In the genomic region with DNA sequence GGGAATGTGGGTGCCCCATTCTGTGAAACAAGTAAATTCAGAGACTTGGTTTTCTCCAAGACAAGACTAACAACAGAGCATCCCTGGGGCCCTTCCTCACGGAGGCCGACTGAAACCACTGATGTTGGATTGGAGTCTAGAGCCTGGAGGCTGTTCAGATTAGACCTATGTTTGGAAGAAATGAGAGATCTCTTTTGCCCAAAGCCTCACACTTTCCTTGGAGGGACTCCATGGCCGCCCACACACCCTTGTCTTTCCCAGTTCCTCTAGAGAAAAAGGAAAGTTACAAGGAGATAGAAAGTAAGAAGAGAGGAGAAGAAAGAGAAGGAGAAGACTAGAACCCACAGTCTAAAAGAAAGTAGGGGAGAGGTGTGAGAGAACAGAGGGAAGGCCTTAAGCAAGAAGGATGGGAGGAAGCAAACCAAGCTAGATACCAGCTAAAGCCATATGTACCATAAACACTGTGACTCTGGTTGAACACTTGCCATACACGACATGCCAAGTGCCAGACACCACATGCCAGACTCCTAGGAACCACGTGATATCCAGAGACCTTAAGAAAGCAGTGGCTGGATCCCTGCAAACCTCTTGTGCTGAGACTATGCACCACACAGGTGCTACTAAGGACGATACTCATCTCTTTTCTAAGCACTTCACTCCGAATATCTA, we compare ENCODE assay signal across 10 mouse cellular contexts.
A peak's percentile ranks its signal among the peaks of the same experiment; 100 is the strongest.
DNase-seq lines count a peak whose midpoint lies in the region; ATAC-seq and TF ChIP-seq lines count a peak whose summit lies in the region.
"Had no signal": no experiment of that assay in that cellular context is flagged by ENCODE, and none has a peak within 500 bp of the region (broad histone marks: within the 10 kb centered on the region; RNA-seq: fewer than 3 reads in every experiment).

No protein-coding gene starts in this region.

- no peaks in the 10 kb centered on the region for H3K9me3 ChIP-seq in midbrain, embryonic 16.5 days (replicated peaks; ENCODE audit: control insufficient read depth, low read length, poor library complexity, severe bottlenecking)
- H3K9me3 ChIP-seq in midbrain, postnatal 0 days (ENCODE audit: low read length): no peaks in the 10 kb centered on the region
- no peaks in the 10 kb centered on the region for H3K9me3 ChIP-seq in heart, embryonic 14.5 days (ENCODE audit: control insufficient read depth, low read length)

- no peak overlapping the region for H3K4me3 ChIP-seq in midbrain, embryonic 16.5 days (ENCODE audit: low read depth, low read length)
- H3K4me3 ChIP-seq in midbrain, postnatal 0 days (ENCODE audit: low read depth, low read length): no peak overlapping the region
- H3K4me3 ChIP-seq in heart, embryonic 14.5 days (ENCODE audit: control insufficient read depth in 1 of 2, insufficient read depth in 1 of 2, low read depth in 1 of 2, low read length in 2 of 2): no peak overlapping the region

- no peak for TF ChIP-seq CTCF in midbrain, postnatal 0 days (IDR thresholded peaks at IDR 0.05)

- H3K27ac ChIP-seq in midbrain, embryonic 16.5 days (ENCODE audit: low read length): peak overlapping the region; percentile 55; the same call in 1 of the 2 replicates
- H3K27ac ChIP-seq in midbrain, postnatal 0 days (ENCODE audit: low read depth, low read length): no peak overlapping the region
- peak overlapping the region; percentile 37 to 49; a peak in 2 of 4 replicates for H3K27ac ChIP-seq in heart, embryonic 14.5 days (replicated peaks in 1 of 2; ENCODE audit: control insufficient read depth in 1 of 2, insufficient read depth in 1 of 2, low read depth in 2 of 2, low read length in 2 of 2)

- 81% methylated on average over 7 of the region's 7 CpGs for WGBS in midbrain, embryonic 16.5 days
- 74% methylated on average over 7 of the region's 7 CpGs for WGBS in midbrain, postnatal 0 days
- WGBS in heart, embryonic 14.5 days: 72% methylated on average over 7 of the region's 7 CpGs

- H3K4me2 ChIP-seq in midbrain, embryonic 16.5 days (ENCODE audit: low read length): no peak overlapping the region
- no peak overlapping the region for H3K4me2 ChIP-seq in midbrain, postnatal 0 days (ENCODE audit: low read depth, low read length, poor library complexity, severe bottlenecking)
- H3K4me2 ChIP-seq in heart, embryonic 14.5 days (ENCODE audit: low read length): no peak overlapping the region
- H3K4me2 ChIP-seq: lung, embryonic 14.5 days had no signal

- H3K4me1 ChIP-seq in midbrain, embryonic 16.5 days (ENCODE audit: control insufficient read depth, insufficient read depth, low read length): no peaks in the 10 kb centered on the region
- H3K4me1 ChIP-seq in midbrain, postnatal 0 days (ENCODE audit: insufficient read depth, low read length): no peaks in the 10 kb centered on the region
- H3K4me1 ChIP-seq in heart, embryonic 14.5 days (ENCODE audit: control insufficient read depth in 2 of 2, insufficient read depth in 2 of 2, low read length in 2 of 2): no peaks in the 10 kb centered on the region

- H3K27me3 ChIP-seq in midbrain, embryonic 16.5 days (ENCODE audit: control insufficient read depth, insufficient read depth, low read depth, low read length): no peaks in the 10 kb centered on the region
- no peaks in the 10 kb centered on the region for H3K27me3 ChIP-seq in midbrain, postnatal 0 days (ENCODE audit: insufficient read depth, low read length)
- no peaks in the 10 kb centered on the region for H3K27me3 ChIP-seq in heart, embryonic 14.5 days (ENCODE audit: control insufficient read depth, insufficient read depth, low read length)

- H3K36me3 ChIP-seq in midbrain, embryonic 16.5 days (ENCODE audit: control insufficient read depth, insufficient read depth, low read length): no peaks in the 10 kb centered on the region
- no peaks in the 10 kb centered on the region for H3K36me3 ChIP-seq in midbrain, postnatal 0 days (ENCODE audit: insufficient read depth, low read length)
- H3K36me3 ChIP-seq in heart, embryonic 14.5 days (ENCODE audit: control insufficient read depth, insufficient read depth, low read length): no peaks in the 10 kb centered on the region

- ATAC-seq in frontal cortex, adult (ENCODE audit: low TSS enrichment): peak; percentile 88
- ATAC-seq in midbrain, embryonic 16.5 days: no peak
- no peak for ATAC-seq in midbrain, postnatal 0 days (ENCODE audit: low FRiP score)
- 0 out of 2 replicates have a peak, but pooled peaks have one; percentile 26 for ATAC-seq in heart, embryonic 14.5 days (ENCODE audit: insufficient number of reproducible peaks, insufficient read depth, low FRiP score, low read depth)
- ATAC-seq in granulocyte monocyte progenitor cell, adult 5-6 weeks (replicated peaks; ENCODE audit: poor library complexity, severe bottlenecking): no peak

- DNase-seq in frontal cortex, postnatal 10 days (ENCODE audit: low spot score in 2 of 2): no peak
- no peak for DNase-seq in midbrain, postnatal 0 days (ENCODE audit: low spot score)
- peak; percentile 56 for DNase-seq in skeletal muscle tissue, adult 2 months (ENCODE audit: low read depth, low spot score)
- no peak for DNase-seq in adrenal gland, adult (ENCODE audit: inconsistent age in 2 of 2, low spot score in 1 of 2)
- DNase-seq: cerebellum, adult 11 months; lung, embryonic 14.5 days had no signal

- no peak overlapping the region for H3K9ac ChIP-seq in midbrain, embryonic 16.5 days (ENCODE audit: low read depth, low read length)
- H3K9ac ChIP-seq in midbrain, postnatal 0 days (replicated peaks; ENCODE audit: low read length, poor library complexity, severe bottlenecking): no peak overlapping the region
- H3K9ac ChIP-seq in heart, embryonic 14.5 days (ENCODE audit: low read length): no peak overlapping the region
- H3K9ac ChIP-seq: lung, embryonic 14.5 days had no signal

Comparison
In these comparisons a context has a peak if more than half of its experiments do, and no peak if none do; other contexts are left out.
1. ATAC-seq: peak in frontal cortex, adult (single experiment) and heart, embryonic 14.5 days (single experiment); none in midbrain, embryonic 16.5 days (single experiment), midbrain, postnatal 0 days (single experiment) and granulocyte monocyte progenitor cell, adult 5-6 weeks (single experiment).